Mouse (Mus musculus) embryonic facial prominence, embryonic 10.5 days (tissue): ENCODE measurements at regions not wholly inside any gene's neighbourhood (a gene's known extent, or its start where the extent isn't known, plus 50 kb on each side); places are given as distances from the start of the nearest gene placed in this dataset.

Experiments used
- DNase-seq: peaks from one replicate; pipeline ENCODE4 v3.0.0-alpha.2; 2017; ENCODE audit warnings: low spot score
- H3K27ac ChIP-seq: fragments of 300-500 bp; sonication (generic); replicated peaks from 2 replicates; pipeline ENCODE4 v1.5.1; 2016; ENCODE audit warnings: mild to moderate bottlenecking
- H3K27me3 ChIP-seq: fragments of 300-500 bp; sonication (generic); replicated peaks from 2 replicates; pipeline ENCODE4 v1.6.1; 2016; ENCODE audit warnings: low read depth, mild to moderate bottlenecking; ENCODE audit not compliant: poor library complexity, severe bottlenecking
- H3K36me3 ChIP-seq: fragments of 300-500 bp; sonication (generic); replicated peaks from 2 replicates; pipeline ENCODE4 v1.6.1; 2016; ENCODE audit warnings: mild to moderate bottlenecking, moderate library complexity
- H3K4me1 ChIP-seq: fragments of 300-500 bp; sonication (generic); 2 replicates; pipeline ENCODE4 v1.6.1; 2016
- H3K4me3 ChIP-seq: fragments of 300-500 bp; sonication (generic); 2 replicates; pipeline ENCODE4 v1.5.1; 2016; ENCODE audit warnings: mild to moderate bottlenecking, moderate library complexity
- H3K9me3 ChIP-seq: fragments of 300-500 bp; sonication (generic); 2 replicates; pipeline ENCODE4 v1.6.1; 2016; ENCODE audit warnings: mild to moderate bottlenecking
- WGBS: fragments of 180-500 bp; shearing (Covaris S2); methylation state at CpG from one replicate; pipeline ENCODE4 v1.1.7; 2016; 5-methylcytosine and 5-hydroxymethylcytosine counted together

GRCm38 (mm10) chr13:85483348-85483747 lies 194.4 kb upstream of the Rasa1 start:
- Histone ChIP-seq H3K27me3 (no peaks in the 10 kb centered on the region), H3K36me3 (no peaks in the 10 kb centered on the region), H3K27ac (no peak overlapping the region), H3K4me1 (no peaks in the 10 kb centered on the region), H3K4me3 (no peak overlapping the region), H3K9me3 (no peaks in the 10 kb centered on the region)
- no peak for DNase-seq

GRCm38 (mm10) chr13:85479405-85479804 lies 190.5 kb upstream of the Rasa1 start:
- H3K27me3 ChIP-seq, result no peaks in the 10 kb centered on the region
- DNase-seq, result no peak
- no peaks in the 10 kb centered on the region for H3K4me1 ChIP-seq
- WGBS, result 80% methylated on average over 2 of the region's 2 CpGs
- H3K27ac ChIP-seq, result no peak overlapping the region
- no peak overlapping the region for H3K4me3 ChIP-seq
- H3K9me3 ChIP-seq, result no peaks in the 10 kb centered on the region
- H3K36me3 ChIP-seq, result no peaks in the 10 kb centered on the region

GRCm38 (mm10) chr13:85476274-85476846 lies 187.4 kb upstream of the Rasa1 start:
- Histone ChIP-seq H3K9me3 (no peaks in the 10 kb centered on the region), H3K36me3 (no peaks in the 10 kb centered on the region), H3K27me3 (no peaks in the 10 kb centered on the region), H3K4me3 (no peak overlapping the region), H3K4me1 (no peaks in the 10 kb centered on the region), H3K27ac (no peak overlapping the region)
- 87% methylated on average over 4 of the region's 4 CpGs for WGBS
- no peak for DNase-seq

- H3K27me3 ChIP-seq, result no peaks in the 10 kb centered on the region
- H3K4me1 ChIP-seq, result no peaks in the 10 kb centered on the region
- WGBS, result 95% methylated on average over 5 of the region's 5 CpGs
- DNase-seq, result no peak
- no peaks in the 10 kb centered on the region for H3K36me3 ChIP-seq
- no peaks in the 10 kb centered on the region for H3K9me3 ChIP-seq
- no peak overlapping the region for H3K4me3 ChIP-seq
- no peak overlapping the region for H3K27ac ChIP-seq
Measured at GRCm38 (mm10) chr13:85471340-85471739, 182.4 kb upstream of the Rasa1 start.

- H3K27ac ChIP-seq, result no peak overlapping the region
- H3K27me3 ChIP-seq, result no peaks in the 10 kb centered on the region
- H3K36me3 ChIP-seq, result no peaks in the 10 kb centered on the region
- 82% methylated on average over 3 of the region's 3 CpGs for WGBS
- no peaks in the 10 kb centered on the region for H3K4me1 ChIP-seq
- no peak overlapping the region for H3K4me3 ChIP-seq
- DNase-seq, result no peak
- H3K9me3 ChIP-seq, result no peaks in the 10 kb centered on the region
Measured at GRCm38 (mm10) chr13:85459387-85459786, 170.5 kb upstream of the Rasa1 start.

GRCm38 (mm10) chr13:85458611-85459010 lies 169.7 kb upstream of the Rasa1 start:
- H3K4me3 ChIP-seq, result no peak overlapping the region
- H3K9me3 ChIP-seq, result no peaks in the 10 kb centered on the region
- H3K27me3 ChIP-seq, result no peaks in the 10 kb centered on the region
- DNase-seq, result no peak
- no peak overlapping the region for H3K27ac ChIP-seq
- no peaks in the 10 kb centered on the region for H3K36me3 ChIP-seq
- H3K4me1 ChIP-seq, result no peaks in the 10 kb centered on the region

GRCm38 (mm10) chr13:85439581-85439980 lies 150.7 kb upstream of the Rasa1 start:
- Histone ChIP-seq H3K4me3 (no peak overlapping the region), H3K9me3 (no peaks in the 10 kb centered on the region), H3K27ac (no peak overlapping the region), H3K27me3 (no peaks in the 10 kb centered on the region), H3K36me3 (no peaks in the 10 kb centered on the region), H3K4me1 (no peaks in the 10 kb centered on the region)
- no peak for DNase-seq
- WGBS, result 87% methylated on average over 1 of the region's 1 CpGs

GRCm38 (mm10) chr13:85437875-85438274 lies 148.9 kb upstream of the Rasa1 start:
- Histone ChIP-seq H3K36me3 (no peaks in the 10 kb centered on the region), H3K27ac (no peak overlapping the region), H3K9me3 (no peaks in the 10 kb centered on the region), H3K4me1 (no peaks in the 10 kb centered on the region), H3K4me3 (no peak overlapping the region), H3K27me3 (no peaks in the 10 kb centered on the region)
- no peak for DNase-seq

- H3K27ac ChIP-seq, result no peak overlapping the region
Measured at GRCm38 (mm10) chr13:85437009-85437408, 148.1 kb upstream of the Rasa1 start.

GRCm38 (mm10) chr13:85436254-85436653 lies 147.3 kb upstream of the Rasa1 start:
- no peaks in the 10 kb centered on the region for H3K36me3 ChIP-seq
- H3K27me3 ChIP-seq, result no peaks in the 10 kb centered on the region
- H3K27ac ChIP-seq, result no peak overlapping the region
- no peaks in the 10 kb centered on the region for H3K4me1 ChIP-seq
- DNase-seq, result no peak
- no peaks in the 10 kb centered on the region for H3K9me3 ChIP-seq
- WGBS, result 91% methylated on average over 1 of the region's 1 CpGs
- no peak overlapping the region for H3K4me3 ChIP-seq

More at GRCm38 (mm10) chr13:85437009-85437408, 148.1 kb upstream of the Rasa1 start:
- DNase-seq, result no peak
- no peaks in the 10 kb centered on the region for H3K36me3 ChIP-seq
- no peaks in the 10 kb centered on the region for H3K9me3 ChIP-seq
- no peaks in the 10 kb centered on the region for H3K27me3 ChIP-seq
- H3K4me1 ChIP-seq, result no peaks in the 10 kb centered on the region
- no peak overlapping the region for H3K4me3 ChIP-seq
- WGBS, result 90% methylated on average over 4 of the region's 4 CpGs

GRCm38 (mm10) chr13:85430821-85431220 lies 141.9 kb upstream of the Rasa1 start:
- Histone ChIP-seq H3K9me3 (no peaks in the 10 kb centered on the region), H3K4me3 (no peak overlapping the region), H3K4me1 (no peaks in the 10 kb centered on the region), H3K27me3 (no peaks in the 10 kb centered on the region), H3K27ac (no peak overlapping the region), H3K36me3 (no peaks in the 10 kb centered on the region)
- no peak for DNase-seq
- 75% methylated on average over 2 of the region's 2 CpGs for WGBS

- Histone ChIP-seq H3K4me1 (no peaks in the 10 kb centered on the region), H3K27ac (no peak overlapping the region), H3K4me3 (no peak overlapping the region), H3K27me3 (no peaks in the 10 kb centered on the region), H3K9me3 (no peaks in the 10 kb centered on the region), H3K36me3 (no peaks in the 10 kb centered on the region)
- 83% methylated on average over 3 of the region's 3 CpGs for WGBS
- no peak for DNase-seq
Measured at GRCm38 (mm10) chr13:85430040-85430439, 141.1 kb upstream of the Rasa1 start.

- Histone ChIP-seq H3K36me3 (no peaks in the 10 kb centered on the region), H3K4me1 (no peaks in the 10 kb centered on the region), H3K27me3 (no peaks in the 10 kb centered on the region), H3K9me3 (no peaks in the 10 kb centered on the region), H3K4me3 (no peak overlapping the region), H3K27ac (no peak overlapping the region)
- no peak for DNase-seq
- WGBS, result 81% methylated on average over 1 of the region's 1 CpGs
Measured at GRCm38 (mm10) chr13:85418671-85419070, 129.7 kb upstream of the Rasa1 start.

- no peaks in the 10 kb centered on the region for H3K4me1 ChIP-seq
- WGBS, result 86% methylated on average over 4 of the region's 4 CpGs
- no peaks in the 10 kb centered on the region for H3K27me3 ChIP-seq
- DNase-seq, result no peak
- H3K4me3 ChIP-seq, result no peak overlapping the region
- H3K9me3 ChIP-seq, result no peaks in the 10 kb centered on the region
- H3K36me3 ChIP-seq, result no peaks in the 10 kb centered on the region
- no peak overlapping the region for H3K27ac ChIP-seq
Measured at GRCm38 (mm10) chr13:85414951-85415350, 126.0 kb upstream of the Rasa1 start.
